Mouse (Mus musculus) G1E-ER4 (cell line): Measurements from ENCODE around the gene Prune2. TPM values are rescaled to one million over a fixed set of nuclear protein-coding genes. Genes with fewer than 3 reads are reported as not detected.

Experiments used
- GATA1 ChIP-seq: IDR thresholded peaks from one replicate; pipeline ENCODE4 v1.8.0; 2012; ENCODE audit warnings: low read length, inconsistent platforms
- polyA plus RNA-seq: library from polyadenylated mRNA; stranded (reverse); fragments of >175 nt; gene quantifications from 2 replicates; pipeline ENCODE4 v1.2.3, GENCODE M21; 2012

Gene Prune2
- polyA plus RNA-seq, 1 experiment, result not detected

DNA sequence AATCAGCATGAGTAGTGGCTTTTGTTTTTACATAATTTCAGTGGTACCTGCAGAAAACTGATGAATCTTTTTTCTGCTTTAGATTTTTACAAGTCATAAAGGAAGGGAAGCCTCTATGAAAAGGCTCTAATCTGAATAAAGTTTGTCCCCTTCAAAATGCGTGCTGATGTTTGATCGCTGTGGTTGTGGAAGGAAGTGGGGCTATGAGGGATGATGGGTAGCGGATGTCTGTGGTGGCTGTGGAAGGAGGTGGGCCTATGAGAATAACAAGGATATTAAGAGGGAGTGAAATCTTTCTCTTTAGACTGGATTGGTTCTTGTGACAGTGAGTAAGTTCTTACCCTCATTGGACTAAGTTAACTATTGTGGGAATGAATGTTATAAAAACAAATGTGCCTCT lies 23.0 kb downstream of the Prune2 start:
- no peak for TF ChIP-seq GATA1

DNA sequence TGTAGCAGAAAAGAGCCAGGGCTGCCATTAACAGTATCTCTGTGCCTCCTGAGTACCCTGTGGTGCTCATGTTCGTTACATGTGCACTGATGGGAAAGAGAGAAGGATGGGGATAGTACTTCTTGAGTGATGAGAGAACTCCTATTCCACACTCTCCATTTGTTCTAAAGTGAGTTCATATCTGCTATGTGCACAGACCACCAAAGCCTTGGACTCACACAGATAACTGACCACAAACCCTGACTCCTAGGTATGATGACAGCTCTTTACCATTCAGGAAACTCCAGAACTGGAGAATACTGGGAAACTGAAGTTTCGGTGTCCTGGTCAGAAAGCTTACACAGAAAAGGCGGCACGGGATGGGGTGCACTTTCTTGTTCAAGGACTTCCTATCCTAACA lies 25.8 kb downstream of the Prune2 start:
- TF ChIP-seq GATA1, result no peak

DNA sequence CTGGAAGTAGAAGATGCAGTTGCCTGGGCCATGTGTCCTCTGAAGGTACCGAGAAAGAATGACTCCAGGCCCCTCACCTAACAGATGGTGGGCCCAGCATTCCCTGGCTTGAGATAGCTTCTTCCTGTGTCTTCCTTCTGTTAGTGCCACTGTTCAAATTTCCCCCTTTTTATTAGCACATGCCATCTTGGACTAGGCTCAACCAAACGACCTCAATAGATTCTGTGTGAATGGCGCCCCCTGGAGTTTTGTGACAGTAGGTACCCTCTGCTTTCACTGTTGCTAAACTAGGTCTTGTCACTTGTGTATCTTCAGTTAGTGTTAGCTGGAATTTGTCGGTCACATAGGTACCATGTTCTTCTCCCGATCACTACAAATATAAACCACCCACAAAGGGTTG lies 29.0 kb downstream of the Prune2 start:
- TF ChIP-seq GATA1, result no peak

DNA sequence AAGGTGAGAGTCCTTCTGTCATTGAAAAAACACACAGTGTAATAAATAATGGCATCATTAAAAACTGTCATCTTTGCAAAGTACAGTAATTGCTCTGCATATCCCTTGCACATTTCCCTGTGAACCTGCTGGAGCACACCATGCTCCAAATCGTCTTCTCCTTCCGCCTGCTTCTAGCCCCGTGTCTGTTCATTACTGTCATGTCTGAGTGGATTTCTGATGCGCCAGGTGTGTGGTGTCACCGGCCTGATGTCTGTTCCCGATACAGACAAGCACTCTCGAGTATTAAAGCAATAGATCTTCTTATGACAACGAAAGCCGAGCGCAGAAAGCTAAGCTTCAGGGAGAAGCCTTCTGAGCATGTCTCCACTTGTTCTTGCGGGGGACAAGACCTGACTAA lies 32.1 kb downstream of the Prune2 start:
- TF ChIP-seq GATA1, result no peak

DNA sequence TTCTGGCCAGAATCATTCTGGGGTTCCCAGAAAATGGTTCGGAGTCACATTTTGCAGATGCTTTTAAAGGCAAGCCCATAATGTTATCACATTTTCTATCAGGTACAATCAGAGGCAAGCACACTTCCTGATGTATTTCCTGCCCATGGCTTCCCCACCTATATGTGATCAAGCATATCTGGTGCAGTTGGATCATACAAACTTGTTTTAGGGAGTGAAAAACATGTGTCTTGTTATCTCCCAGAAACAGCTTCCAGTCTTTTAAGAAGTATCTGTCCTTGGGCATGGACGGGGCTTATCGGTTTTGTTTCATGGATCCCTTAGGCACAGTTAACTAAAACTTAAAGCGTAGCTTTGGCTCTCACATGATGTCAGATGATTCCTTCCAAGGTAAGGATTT lies 36.2 kb downstream of the Prune2 start:
- TF ChIP-seq GATA1, result peak; percentile 64

DNA sequence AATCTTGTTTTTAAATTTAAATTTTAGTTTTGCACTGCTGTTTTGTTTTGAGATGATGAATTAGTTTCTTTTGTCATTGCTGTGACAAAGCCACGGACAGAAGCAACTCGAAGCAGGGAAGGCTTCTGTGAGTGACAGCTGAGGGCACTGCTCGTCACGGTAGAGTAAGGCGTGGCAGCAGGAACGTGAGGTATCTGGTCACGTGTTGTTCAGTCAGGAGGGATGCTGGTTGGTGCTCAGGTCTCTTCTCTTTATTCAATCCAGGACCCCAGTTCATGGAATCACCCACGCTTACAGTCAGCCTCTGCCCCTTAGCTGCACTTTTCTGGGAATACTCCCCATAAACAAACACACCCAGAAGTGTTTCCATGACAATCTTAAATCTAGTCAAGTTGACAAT lies 38.3 kb downstream of the Prune2 start:
- no peak for TF ChIP-seq GATA1

DNA sequence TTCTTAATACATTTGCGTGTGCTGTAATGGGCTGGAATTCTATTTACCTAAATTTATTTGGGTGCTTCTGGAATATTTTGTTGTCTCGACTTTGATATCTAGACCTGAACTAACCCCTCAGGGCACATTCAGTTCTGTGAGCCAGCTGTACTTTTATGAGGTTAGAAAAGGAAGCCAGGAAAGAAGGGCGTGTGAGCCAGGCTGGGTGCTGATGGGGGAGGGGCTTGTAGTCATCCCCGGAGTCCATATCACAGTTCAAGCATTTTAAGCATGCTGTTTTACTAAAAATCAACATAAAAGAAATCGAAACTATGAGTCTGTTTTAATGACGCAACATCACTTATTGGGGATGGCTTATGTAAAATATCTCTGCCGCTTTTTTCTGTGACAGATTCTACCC lies 42.0 kb downstream of the Prune2 start:
- TF ChIP-seq GATA1, result no peak

DNA sequence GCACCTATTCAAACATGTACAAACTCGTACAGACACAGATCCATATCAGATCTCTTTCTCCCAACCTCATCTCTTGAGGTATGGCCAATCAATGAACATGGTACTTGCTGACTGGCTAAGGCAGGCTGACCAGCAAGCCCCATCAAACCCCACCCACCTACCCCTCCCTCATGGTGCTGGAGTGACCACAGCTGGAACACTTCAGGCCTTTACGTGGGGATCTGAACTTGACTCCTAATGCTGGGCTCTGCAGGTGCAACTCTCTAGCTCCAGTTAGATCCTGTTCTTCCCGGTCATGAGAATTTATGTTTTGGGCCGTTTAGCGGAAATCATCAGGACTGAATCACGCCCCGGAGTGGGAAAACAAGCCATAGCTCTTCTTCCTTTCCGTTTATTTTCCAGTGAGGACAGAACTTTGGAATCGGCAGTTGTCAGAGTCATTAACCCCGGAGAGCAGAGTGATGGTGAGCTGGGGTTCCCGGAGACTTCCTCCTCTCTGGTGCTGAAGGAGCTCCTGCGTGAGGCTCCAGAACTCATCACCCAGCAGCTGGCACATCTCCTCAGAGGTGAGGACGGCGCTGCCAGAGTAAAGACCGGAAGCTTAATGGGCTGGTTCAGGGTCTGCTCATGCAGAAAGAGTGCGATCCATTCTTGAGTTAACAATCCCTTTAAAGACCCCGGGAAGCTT lies 50.4 kb downstream of the Prune2 start:
- TF ChIP-seq GATA1, result no peak

DNA sequence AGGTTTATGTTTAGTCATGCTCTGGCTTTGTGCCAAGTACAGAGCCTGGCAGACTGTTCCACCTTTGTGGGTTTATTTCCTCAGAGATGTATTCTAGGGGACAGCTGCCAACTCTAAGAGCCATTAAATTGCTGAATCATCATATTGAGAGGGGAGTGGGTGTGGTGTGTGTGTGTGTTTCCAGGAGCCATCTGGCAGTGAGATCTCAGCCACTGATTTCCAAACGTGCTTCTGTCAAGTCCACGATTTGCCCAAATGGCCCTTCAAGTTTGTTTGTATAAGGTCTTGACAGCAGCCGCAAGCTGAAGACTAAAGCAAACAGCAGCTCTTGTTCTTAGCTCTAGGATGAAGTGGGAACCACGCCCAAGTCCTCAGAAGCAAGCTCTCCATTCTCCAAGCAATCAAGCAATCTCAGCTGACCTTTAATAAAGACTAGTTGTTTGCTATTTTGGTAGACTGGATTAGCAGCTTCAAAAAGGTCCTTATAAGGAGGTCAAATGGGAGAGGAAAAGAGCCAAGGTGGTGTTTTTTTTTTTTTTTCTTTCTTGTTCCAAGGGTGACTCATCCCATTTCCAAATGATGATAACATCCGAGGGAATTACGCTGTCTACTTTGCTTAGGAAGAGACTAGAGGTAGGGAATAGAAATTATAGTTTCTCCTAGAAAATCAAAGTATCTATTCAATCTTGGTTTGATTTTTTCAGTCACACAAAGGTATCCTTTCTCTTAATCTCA lies 55.5 kb downstream of the Prune2 start:
- TF ChIP-seq GATA1, result no peak

DNA sequence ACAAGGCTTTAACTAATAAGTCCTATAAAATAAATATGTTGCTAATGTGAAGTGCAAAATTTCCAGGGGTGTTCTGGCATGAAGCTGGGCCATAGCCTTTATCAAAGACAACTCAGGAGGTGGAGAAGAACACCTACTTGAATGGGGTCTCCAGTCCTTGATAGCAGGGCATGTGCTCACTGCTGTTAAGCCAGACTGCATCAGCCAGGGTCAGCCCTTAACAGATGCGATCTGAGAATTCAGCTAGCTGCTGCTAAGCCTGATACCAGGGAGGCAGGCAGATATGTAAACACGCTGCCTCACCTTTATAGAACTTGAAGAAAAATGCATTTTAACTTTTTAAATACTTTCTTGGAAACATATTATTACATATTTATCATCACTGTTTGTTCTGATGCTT lies 57.2 kb downstream of the Prune2 start:
- TF ChIP-seq GATA1, result no peak

DNA sequence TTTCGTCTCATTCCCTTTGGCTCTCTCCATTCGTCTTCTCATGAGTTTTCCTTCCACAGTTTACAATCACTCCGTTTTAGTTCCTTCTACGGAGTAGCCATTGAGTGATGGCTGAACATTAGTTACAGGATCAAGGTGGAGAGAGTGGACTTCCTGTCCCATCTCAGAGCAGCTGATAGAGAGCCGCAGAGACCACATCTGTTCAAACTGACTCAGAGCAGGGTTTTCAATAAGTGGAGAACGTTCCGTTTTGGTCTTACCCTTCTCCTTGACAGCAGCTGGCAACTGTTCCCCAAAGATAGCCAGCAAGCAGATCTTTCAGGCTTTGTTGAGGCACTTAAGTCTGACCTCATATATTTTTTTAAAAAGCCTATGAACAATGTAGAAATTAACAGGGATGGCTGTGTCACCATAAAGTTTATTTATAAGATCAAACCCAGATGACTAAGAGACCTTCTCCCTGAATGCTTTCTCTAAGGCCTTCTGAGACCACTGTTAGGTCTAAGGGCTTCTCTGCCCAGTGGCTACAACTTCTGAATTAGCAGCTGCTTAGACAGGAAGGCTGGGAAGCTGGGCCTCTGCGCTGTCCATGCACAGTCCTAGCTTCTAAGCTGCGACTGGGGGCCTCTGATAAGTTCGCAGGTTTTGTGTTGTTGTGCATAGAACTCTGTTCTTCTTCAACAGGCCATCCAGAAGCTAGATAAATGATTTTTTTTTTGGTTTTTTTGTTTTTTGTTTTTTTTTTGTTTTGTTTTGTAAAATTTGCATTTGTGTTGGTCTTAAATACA lies 58.6 kb downstream of the Prune2 start:
- TF ChIP-seq GATA1, result no peak

DNA sequence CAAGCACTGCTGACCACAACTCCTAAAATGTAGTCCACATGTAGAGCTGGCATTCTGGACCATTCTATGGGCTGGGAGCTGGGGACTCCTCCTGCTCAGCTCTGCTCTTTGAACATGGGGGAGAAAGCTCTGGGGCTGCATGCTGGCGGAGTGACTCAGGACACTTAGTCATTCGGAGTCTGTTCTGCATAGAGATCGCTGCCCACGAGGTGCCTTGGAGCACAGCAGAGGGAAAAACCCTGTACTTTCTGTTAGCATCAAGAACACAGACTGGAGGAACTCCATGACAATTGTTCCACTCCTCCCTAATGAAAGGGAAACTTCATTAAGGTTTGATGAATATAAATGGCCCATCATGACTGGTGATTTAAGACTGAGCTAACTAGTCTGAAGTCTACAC lies 68.8 kb downstream of the Prune2 start:
- no peak for TF ChIP-seq GATA1

DNA sequence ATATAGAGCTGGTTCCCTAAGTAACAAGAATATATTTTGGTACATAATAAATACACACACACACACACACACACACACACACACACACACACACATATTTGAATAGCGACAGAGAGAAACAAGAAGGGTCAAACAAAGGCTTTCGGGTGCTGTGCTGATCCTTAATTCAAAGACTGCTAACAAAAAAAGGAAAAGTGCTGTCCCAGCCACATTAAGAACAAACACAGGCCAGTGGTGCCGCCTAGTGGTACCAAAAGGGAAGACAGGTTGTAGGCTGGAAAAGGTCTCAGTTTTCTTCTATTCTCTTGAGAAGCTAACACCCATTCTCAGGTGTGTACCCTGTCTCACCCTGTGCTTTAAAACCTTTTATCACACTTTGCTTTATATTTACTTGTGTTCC lies 74.4 kb downstream of the Prune2 start:
- TF ChIP-seq GATA1, result no peak

DNA sequence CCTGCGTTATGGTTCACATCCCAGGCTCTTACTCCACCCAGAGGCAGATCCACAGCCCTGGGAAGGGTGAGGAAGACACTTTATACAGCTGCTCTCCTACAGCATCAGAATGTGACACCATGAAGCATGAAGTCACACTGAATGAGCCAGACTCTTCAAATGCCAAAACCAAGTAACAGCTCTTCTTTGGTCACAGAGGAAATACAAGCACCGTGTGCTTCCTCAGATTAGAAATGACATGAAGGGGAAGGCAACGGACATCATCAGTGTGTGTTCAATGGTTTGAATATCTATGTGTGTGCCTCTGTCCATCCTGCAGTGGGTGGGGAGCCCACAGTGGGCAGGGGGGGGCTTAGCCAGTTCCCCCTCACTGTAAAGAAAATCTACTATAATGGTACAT lies 76.4 kb downstream of the Prune2 start:
- TF ChIP-seq GATA1, result no peak

DNA sequence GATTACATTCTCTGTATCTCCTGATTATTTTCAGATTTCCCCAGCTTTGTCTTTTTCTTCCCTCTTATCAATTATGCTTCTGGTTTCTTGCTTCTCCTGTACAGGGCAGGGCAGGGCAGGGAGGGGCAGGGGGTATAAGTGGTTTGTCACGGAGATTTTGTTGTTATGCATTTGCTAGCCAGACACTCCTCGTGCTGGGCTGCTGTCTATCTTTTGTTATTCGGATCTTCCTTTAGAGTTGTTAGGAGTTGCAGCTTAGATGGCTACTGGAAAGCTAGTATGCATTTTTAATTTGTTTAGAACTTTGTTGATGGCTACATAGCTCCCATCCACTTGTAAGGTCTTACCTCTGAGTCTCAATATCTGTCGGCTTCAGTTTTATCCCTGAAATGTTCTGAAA lies 91.0 kb downstream of the Prune2 start:
- TF ChIP-seq GATA1, result no peak

DNA sequence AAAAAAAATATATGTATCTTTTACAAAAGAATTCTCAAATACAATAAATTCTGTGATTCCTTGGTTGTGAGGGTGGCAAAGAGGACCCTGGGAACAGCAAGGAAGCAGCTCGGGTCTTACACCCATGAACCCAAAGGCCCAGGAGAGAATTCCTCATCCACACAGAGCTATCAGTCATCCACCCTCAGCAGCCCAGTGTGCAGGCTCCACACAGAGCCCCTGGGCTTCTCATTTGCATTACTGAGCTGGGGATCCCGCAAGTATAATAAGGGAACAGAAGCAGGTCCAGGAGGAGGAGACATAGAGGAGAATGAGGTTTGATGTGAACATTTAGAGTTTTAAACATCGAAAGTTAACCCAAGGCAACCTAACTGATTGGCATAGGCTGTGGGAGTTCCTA lies 100.0 kb downstream of the Prune2 start:
- no peak for TF ChIP-seq GATA1
